Mouse (Mus musculus): ENCODE measurements around the gene Il16.

DNA sequence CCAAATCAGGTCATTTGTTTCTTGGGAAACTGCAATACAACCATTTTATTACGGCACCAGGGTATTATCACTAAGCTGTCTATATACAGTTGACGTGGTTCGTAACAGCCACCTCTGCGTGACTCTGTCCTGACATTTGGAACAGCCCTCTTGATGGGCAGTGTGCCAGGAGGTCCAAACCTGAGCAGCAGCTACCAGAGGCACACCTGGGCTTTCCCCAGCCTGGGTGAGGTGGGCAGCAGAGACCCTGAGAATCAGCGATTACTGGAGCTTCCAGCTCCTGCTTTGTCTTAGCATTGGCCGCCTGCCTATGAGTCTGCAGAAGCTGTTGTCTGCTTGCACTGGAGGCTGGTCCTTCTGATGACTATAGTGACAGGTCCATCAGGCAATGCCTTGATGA lies 101.9 kb downstream of the Il16 start:
- no peak for TF ChIP-seq POLR2A (IDR thresholded peaks at IDR 0.05; ENCODE audit: insufficient read depth, low read depth, low read length)
- no peak for TF ChIP-seq CTCF (IDR thresholded peaks at IDR 0.05; ENCODE audit: insufficient read depth, low read depth, low read length)
